Mouse (Mus musculus) heart, adult 2 months (tissue): ENCODE measurements around the gene Zc3h6.

Source experiments
- EP300 ChIP-seq: fragments of 200-500 bp; IDR thresholded peaks from 2 replicates; pipeline ENCODE4 v1.6.1; 2011; ENCODE audit warnings: low read depth, low read length, control low read depth; ENCODE audit not compliant: insufficient read depth
- POLR2A ChIP-seq: fragments of 200-500 bp; IDR thresholded peaks from 2 replicates; pipeline ENCODE4 v1.6.1; 2011; ENCODE audit warnings: mild to moderate bottlenecking, low read depth, low read length, control low read depth; ENCODE audit not compliant: insufficient read depth

DNA sequence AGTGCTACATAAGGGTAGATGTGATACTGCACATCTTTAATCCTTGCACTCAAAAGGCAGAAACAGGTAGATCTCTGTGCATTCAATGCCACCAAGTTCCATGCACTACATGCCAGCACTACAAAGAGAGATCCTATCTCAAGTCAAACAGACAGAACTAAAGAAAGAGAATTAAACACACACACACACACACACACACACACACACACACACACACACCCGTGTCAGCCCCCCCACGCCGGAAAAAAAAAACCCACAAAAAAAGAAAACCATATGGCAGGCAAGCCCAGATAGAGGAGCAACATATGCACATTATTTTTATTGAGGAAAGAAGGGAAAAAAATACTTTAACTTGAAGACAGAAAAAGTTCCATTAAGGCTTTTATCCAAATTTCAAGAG lies 38.8 kb upstream of the Zc3h6 start:
- TF ChIP-seq POLR2A, result no peak
- TF ChIP-seq EP300, result no peak
